Mouse (Mus musculus) forebrain, embryonic 12.5 days (tissue): ENCODE data around the gene Gm11992. TPM values are rescaled to one million over a fixed set of nuclear protein-coding genes. Genes with fewer than 3 reads are reported as not detected.

Experiments used
- ATAC-seq: fragments of 200-750 bp; cut with Nextera tagmentation; 2 replicates; pipeline ENCODE4 v1.8.0; 2017; ENCODE audit warnings: moderate TSS enrichment; ENCODE audit not compliant: low FRiP score
- H3K27ac ChIP-seq: fragments of 300-500 bp; sonication (generic); 2 replicates; pipeline ENCODE4 v1.5.1; 2016; ENCODE audit warnings: mild to moderate bottlenecking
- H3K27me3 ChIP-seq: fragments of 300-500 bp; sonication (generic); 2 replicates; pipeline ENCODE4 v1.6.1; 2016; ENCODE audit warnings: mild to moderate bottlenecking
- H3K36me3 ChIP-seq: fragments of 300-500 bp; sonication (generic); replicated peaks from 2 replicates; pipeline ENCODE4 v1.6.1; 2016; ENCODE audit warnings: mild to moderate bottlenecking
- H3K4me1 ChIP-seq: fragments of 300-500 bp; sonication (generic); 2 replicates; pipeline ENCODE4 v1.6.1; 2016
- H3K4me2 ChIP-seq: fragments of 300-500 bp; sonication (generic); 2 replicates; pipeline ENCODE4 v1.6.1; 2016; ENCODE audit warnings: mild to moderate bottlenecking, moderate library complexity
- H3K4me3 ChIP-seq: fragments of 300-500 bp; sonication (generic); replicated peaks from 2 replicates; pipeline ENCODE4 v1.5.1; 2016; ENCODE audit warnings: mild to moderate bottlenecking
- H3K9ac ChIP-seq: fragments of 300-500 bp; sonication (generic); 2 replicates; pipeline ENCODE4 v1.6.1; 2016; ENCODE audit warnings: mild to moderate bottlenecking
- H3K9me3 ChIP-seq: fragments of 300-500 bp; sonication (generic); 2 replicates; pipeline ENCODE4 v1.6.1; 2016
- WGBS: fragments of 180-500 bp; shearing (Covaris S2); methylation state at CpG from one replicate; pipeline ENCODE4 v1.1.7; 2016; 5-methylcytosine and 5-hydroxymethylcytosine counted together
- polyA plus RNA-seq: library from polyadenylated mRNA; unstranded; fragments of >200 nt; fragmentation: Nextera tagmentation; extraction: Ambion mirVana; gene quantifications from 2 replicates; pipeline ENCODE4 v1.2.1, GENCODE M21; 2016

The Gm11992 gene
- polyA plus RNA-seq, 1 experiment from 2014 or later: 0.68 TPM

DNA sequence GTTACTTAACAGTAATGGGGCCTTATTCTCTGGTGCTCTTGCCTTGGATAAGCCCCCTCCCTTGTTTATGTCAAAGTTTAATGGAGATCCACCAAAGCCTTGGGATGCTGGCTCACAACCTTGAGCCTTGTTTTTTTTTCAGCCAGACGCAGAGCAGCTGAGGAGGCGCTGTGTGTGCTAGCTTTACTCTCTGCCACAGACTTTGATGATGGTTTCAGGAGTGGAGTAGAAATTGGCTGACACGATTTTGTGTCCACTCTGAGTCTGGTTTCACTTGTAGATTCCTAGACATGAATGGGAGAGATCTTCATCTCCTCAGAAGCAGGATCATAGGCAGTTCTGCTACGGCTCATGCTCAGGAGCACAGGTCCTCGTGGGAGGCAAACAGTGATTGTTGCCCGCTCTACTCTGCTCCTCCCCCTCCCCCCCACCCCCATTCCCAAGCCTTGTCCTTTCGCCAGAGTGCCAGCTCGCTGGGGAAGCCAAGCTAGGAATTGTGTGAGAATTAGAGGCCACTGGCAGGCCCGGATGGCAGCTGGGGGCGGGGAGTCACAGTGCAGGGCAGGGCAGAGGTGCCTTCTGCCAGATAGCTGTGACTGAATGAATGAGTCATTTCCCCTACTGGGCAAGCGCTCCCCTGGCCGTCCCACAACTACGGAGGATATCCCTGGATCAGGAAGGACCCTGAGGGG is 69.1 kb downstream of the Gm11992 start:
- Histone ChIP-seq H3K4me2 (peak overlapping the region; percentile 97), H3K9me3 (no peaks in the 10 kb centered on the region), H3K27me3 (peaks cover 60% of the 10 kb centered on the region), H3K9ac (no peak overlapping the region), H3K4me1 (peaks cover 32% of the 10 kb centered on the region), H3K4me3 (peak overlapping the region; percentile 43), H3K36me3 (no peaks in the 10 kb centered on the region), H3K27ac (no peak overlapping the region)
- 2% methylated on average over 13 of the region's 13 CpGs for whole genome bisulfite sequencing
- ATAC-seq: no peak; the same call in 1 of the 2 replicates

GRCm38 (mm10) chr11:9118050-9118420 is 69.6 kb downstream of the Gm11992 start, which contains the start of gene Upp1:
Gene Upp1, plus strand, starts transcription at chr11:9118103.
- ATAC-seq: no peak
- peak within 1 kb of the TSS; percentile 97 for H3K4me2 ChIP-seq
- no peak within 1 kb of the TSS for H3K27ac ChIP-seq
- H3K4me1 ChIP-seq: peaks cover 32% of the 10 kb centered on the region
- peak within 1 kb of the TSS; percentile 43 for H3K4me3 ChIP-seq
- peaks cover 60% of the 10 kb centered on the region for H3K27me3 ChIP-seq
- WGBS: 1% methylated on average over 7 of the region's 7 CpGs
- no peaks in the 10 kb centered on the region for H3K9me3 ChIP-seq
- H3K36me3 ChIP-seq: no peaks in the 10 kb centered on the region
- peak within 1 kb of the TSS; percentile 44; the same call in 1 of the 2 replicates for H3K9ac ChIP-seq

- Histone ChIP-seq H3K4me1 (peaks cover 32% of the 10 kb centered on the region), H3K36me3 (no peaks in the 10 kb centered on the region), H3K27me3 (peaks cover 60% of the 10 kb centered on the region), H3K9ac (peak overlapping the region; percentile 44; the same call in 1 of the 2 replicates), H3K9me3 (no peaks in the 10 kb centered on the region), H3K27ac (no peak overlapping the region), H3K4me3 (peak overlapping the region; percentile 43), H3K4me2 (peak overlapping the region; percentile 97)
- ATAC-seq: peak; percentile 47; the same call in 1 of the 2 replicates
- WGBS: under 1% methylated on average over 40 of the region's 40 CpGs
Measured at GRCm38 (mm10) chr11:9118421-9119121, 70.2 kb downstream of the Gm11992 start.

Other genes starting within 250 kb of the Gm11992 start
- 0.05 and 0.10 TPM in 2 replicates for gene Pkd1l1, start 75.3 kb upstream of the Gm11992 start, polyA plus RNA-seq
- gene Hus1, start 37.4 kb upstream of the Gm11992 start, polyA plus RNA-seq: 20.5 and 22.1 TPM in 2 replicates
- gene Sun3, start 397 bp downstream of the Gm11992 start, polyA plus RNA-seq: 0.17 TPM in 1 of 2 replicates, not detected in the other
- gene Upp1, start 69.5 kb downstream of the Gm11992 start, polyA plus RNA-seq: 2.2 TPM in 2 replicates
- gene Abca13, start 143.3 kb downstream of the Gm11992 start, polyA plus RNA-seq: 0.03 TPM in 2 replicates